Mouse (Mus musculus) c-Kit-positive CD71-positive TER-119-positive erythroid progenitor cells, embryonic 14.5 days (primary cell): ENCODE data around the gene 2410004B18Rik.
"Not testable (repeated sequence)": the region's sequence is repeated elsewhere in the genome, so short reads cannot be mapped to it uniquely, and the experiment has no call there.

Experiments used
- DNase-seq: peaks from one replicate; pipeline ENCODE4 v3.0.0-alpha.2; 2013; ENCODE audit warnings: low spot score

The 2410004B18Rik gene

GRCm38 (mm10) chr3:145965583-145965982 lies 27.8 kb downstream of the 2410004B18Rik start:
- DNase-seq, result not testable (repeated sequence)

GRCm38 (mm10) chr3:145966806-145967205 lies 29.0 kb downstream of the 2410004B18Rik start:
- DNase-seq, result no peak

- no peak for DNase-seq
Observed at GRCm38 (mm10) chr3:145969031-145969501, 31.3 kb downstream of the 2410004B18Rik start.

- no peak for DNase-seq
Observed at GRCm38 (mm10) chr3:145971501-145971900, 33.7 kb downstream of the 2410004B18Rik start.

GRCm38 (mm10) chr3:145974986-145975385 lies 37.2 kb downstream of the 2410004B18Rik start:
- no peak for DNase-seq

GRCm38 (mm10) chr3:145985333-145985925 lies 47.6 kb downstream of the 2410004B18Rik start:
- DNase-seq, result no peak

GRCm38 (mm10) chr3:145986317-145987001 lies 48.6 kb downstream of the 2410004B18Rik start:
- no peak for DNase-seq

GRCm38 (mm10) chr3:145987268-145987969 lies 49.6 kb downstream of the 2410004B18Rik start, which contains the start of gene Syde2:
Syde2 (plus strand) TSS chr3:145987870.
- DNase-seq, result no peak

- DNase-seq, result no peak
Observed at GRCm38 (mm10) chr3:145987970-145988683, 50.3 kb downstream of the 2410004B18Rik start.

- no peak for DNase-seq
Observed at GRCm38 (mm10) chr3:145988684-145989575, 51.1 kb downstream of the 2410004B18Rik start.

- no peak for DNase-seq
Observed at GRCm38 (mm10) chr3:145989576-145990081, 51.8 kb downstream of the 2410004B18Rik start.

GRCm38 (mm10) chr3:145991130-145991529 lies 53.3 kb downstream of the 2410004B18Rik start:
- no peak for DNase-seq

GRCm38 (mm10) chr3:145991976-145992730 lies 54.3 kb downstream of the 2410004B18Rik start:
- DNase-seq, result no peak

GRCm38 (mm10) chr3:145992796-145993195 lies 55.0 kb downstream of the 2410004B18Rik start:
- DNase-seq, result no peak

GRCm38 (mm10) chr3:145993481-145994201 lies 55.8 kb downstream of the 2410004B18Rik start:
- DNase-seq, result no peak
